Mouse (Mus musculus) mature B cell (primary cell): ENCODE data around the gene Scnm1.
"Not testable (repeated sequence)": the region's sequence is repeated elsewhere in the genome, so short reads cannot be mapped to it uniquely, and the experiment has no call there.

Experiments
- in situ Hi-C: fragments of 300-500 bp; cut with MboI; formaldehyde crosslinking; loops from 2 replicates; pipeline ENCODE4 v1.14.3; 2019

The Scnm1 gene

DNA sequence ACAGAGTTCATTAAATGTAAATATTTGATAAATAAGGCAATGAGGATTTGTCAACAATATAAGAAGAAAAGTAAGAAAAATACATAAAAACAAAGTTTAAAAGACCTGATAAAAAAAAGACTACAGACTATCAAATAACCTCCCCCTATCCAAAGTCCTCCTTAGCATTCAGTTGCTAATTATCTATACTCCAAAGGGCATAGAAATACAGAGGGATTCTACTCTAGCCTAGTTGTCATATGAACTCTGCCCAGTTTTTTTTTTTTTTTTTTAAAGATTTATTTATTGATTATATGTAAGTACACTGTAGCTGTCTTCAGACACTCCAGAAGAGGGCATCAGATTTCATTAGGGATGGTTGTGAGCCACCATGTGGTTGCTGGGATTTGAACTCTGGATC is 26.5 kb downstream of the Scnm1 start:
- in situ Hi-C loops = not testable (repeated sequence)

DNA sequence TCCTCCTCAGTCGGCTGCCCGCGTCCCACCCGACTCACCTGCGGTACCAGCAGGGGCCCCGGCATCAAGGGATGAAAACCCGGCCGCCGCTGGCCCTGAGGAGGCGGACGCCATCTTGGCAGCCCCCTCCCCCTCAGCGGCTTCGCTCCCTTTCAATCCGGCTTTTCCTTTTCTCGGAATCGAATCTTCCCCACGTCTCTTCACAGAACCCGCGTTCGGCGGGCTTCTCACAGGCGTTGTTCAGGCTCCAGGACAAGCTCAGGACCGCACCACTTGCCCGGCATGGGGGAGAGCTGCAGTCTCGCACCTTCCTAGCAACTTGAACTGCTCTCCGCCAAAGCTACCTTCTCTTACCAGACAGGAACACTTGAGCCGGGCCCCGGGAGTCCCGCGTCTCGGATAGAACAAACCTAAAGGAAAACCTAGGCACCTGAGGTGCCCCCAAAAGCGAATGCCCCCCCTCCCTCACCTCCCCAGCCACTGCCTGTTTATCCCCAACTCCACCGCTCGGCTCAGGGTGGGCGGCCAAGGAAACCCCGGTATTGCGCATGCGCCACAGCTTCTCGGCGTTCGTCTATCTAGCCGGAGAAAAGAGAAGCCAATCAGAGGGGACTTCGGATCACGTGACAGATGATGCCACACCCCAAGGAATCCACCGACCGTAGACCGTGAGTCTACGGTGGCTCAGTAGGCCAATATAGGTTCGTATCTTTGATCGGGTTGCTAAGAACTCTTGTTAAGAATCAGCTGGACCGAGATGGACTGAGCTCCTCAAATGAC is 27.3 kb downstream of the Scnm1 start, which contains the start of gene Pip5k1a:
Gene Pip5k1a, minus strand, starts transcription at position 593 of the 780 bp plus-strand sequence.
- in situ Hi-C loops = no loop called here

DNA sequence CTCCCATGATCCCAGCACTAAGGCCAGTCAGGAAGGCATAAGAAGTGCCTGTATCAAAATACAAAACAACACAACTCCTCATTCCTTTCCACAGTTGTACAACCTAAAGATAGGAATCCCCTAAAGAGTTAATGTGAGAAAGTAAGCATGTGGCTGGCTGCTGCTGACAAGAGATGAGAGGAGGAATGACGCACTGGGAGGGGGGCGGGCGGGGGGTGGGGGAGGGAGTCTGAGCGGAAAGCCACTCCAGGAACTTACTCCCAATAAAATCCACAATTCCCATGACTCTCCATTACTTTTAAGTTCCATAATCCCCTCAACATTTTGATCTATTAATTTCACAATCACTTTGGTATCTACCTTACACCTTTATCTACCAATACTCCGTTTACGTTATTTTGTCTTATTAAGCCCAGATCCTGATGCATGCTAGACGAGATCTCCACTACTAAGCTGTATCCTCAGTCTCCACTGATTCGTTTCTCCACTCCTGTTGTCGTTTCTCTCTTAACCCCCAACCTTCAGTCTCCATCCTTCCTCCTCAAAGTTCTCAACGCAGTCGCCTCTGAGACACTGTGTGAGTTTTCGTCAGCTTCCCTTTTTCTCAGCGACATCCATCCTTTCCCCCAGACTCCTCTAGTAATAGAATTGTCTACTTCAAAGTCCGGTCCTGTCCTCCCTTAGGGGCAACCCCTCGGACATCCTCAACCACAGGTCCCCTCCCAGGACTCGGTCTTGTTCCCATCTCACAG is 28.0 kb downstream of the Scnm1 start:
- in situ Hi-C loops = no loop called here

DNA sequence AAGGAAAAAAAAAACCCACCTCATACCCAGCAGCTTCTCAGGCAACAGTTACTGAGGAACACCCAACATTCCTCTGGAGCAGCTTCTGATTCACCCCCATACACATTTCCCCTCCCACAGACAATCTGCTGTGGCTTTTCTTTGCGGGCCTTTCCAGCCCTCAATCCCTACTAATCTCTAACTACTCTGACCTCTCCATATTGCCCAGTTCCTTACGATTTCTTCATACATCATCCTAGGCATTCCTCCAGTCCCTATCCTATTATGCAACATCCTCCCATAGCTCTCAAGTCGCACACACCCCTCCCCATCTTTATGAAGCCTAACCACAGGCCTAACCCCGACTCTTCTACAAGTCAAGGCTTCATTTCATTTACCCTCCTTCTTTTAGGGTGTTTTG is 28.7 kb downstream of the Scnm1 start:
- in situ Hi-C loops = no loop called here

DNA sequence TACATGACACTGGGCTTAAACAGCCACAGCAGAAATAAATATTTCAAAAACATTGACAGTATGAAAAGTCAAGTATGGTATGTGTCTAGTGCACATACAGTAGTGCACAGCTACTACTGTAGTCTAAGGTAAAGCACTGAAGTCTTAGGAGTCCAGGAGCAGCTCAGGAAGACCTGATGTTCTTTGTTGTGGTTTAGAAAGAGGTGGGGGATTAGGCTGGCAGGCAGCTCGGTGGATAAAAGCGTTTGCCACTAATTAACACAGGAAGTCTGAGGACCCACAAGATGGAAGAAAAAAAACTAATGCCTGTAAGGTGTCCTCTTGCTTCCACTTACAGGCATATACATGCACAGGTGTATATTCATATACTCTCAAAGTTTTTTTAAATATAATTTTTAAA is 33.0 kb downstream of the Scnm1 start:
- in situ Hi-C loops = no loop called here

DNA sequence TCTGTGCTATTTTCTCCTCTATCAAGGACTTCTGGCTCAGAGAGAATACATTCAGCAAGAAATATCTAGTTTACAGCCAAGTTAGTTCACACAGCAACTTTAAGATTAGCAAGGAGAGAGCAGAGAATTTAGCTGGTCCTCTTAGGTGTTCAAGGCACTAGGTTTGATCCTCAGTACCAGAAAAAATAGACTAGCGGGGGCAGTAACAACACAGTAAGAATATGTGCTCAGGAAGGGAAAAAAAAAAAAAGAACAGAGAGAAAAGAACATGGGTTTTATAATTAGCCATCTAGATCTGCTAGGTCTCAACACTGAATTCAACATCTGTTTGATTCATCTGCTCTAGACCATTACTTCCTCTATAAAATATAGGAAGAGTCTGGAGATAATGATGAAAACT is 45.7 kb downstream of the Scnm1 start:
- in situ Hi-C loops = no loop called here
